Mouse (Mus musculus) urinary bladder, postnatal 4 days (tissue): ENCODE results near the gene Prr36.
"Not testable (repeated sequence)": the region's sequence is repeated elsewhere in the genome, so short reads cannot be mapped to it uniquely, and the experiment has no call there.

Experiments
- DNase-seq, 2 experiments: peaks; one replicate each; pipeline ENCODE4 v3.0.0; 2021 to 2022; ENCODE audit warnings: low spot score in 2 of 2

The Prr36 gene

GRCm38 (mm10) chr8:4216791-4217621 lies at the start of gene Prr36:
Gene Prr36 (minus strand): TSS chr8:4217459.
- no peak for DNase-seq

DNA sequence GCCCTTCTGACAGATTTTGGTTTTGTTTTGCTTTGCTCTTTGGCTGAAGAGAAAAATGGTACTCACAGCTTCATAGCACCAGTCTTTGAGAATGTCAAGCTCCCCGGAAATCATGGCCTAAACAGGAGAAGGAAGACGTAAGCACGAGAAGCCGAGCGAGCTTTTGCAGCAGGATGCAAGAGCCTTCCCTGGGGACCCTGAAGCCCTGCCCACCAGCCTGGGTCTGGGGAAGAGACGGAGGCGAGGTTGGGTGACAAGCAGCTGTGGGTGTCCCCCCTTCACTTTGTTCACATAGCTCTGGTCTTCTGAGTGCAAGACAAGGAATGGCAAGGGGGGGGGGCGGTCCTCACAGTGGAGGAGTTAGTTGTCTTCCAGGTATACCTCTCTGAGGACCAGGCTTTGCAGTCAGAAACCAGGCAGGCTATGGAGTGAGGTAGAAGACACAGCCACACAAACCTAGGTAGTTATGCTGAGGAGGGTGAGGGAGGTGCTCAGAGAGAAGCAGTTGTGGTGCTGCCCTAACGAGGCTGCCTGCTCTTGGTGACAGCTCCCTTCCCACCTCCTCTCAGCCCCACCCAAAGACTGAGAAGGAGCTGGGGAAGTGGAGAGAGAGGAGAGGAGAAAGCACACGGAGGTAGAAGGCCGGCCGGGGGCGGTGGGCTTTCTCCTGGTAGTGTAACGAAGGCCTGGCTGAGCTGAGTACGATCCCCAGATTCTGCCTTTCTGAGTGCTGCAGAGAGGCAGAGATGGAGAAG lies 48.1 kb upstream of the Prr36 start:
- no peak for DNase-seq

DNA sequence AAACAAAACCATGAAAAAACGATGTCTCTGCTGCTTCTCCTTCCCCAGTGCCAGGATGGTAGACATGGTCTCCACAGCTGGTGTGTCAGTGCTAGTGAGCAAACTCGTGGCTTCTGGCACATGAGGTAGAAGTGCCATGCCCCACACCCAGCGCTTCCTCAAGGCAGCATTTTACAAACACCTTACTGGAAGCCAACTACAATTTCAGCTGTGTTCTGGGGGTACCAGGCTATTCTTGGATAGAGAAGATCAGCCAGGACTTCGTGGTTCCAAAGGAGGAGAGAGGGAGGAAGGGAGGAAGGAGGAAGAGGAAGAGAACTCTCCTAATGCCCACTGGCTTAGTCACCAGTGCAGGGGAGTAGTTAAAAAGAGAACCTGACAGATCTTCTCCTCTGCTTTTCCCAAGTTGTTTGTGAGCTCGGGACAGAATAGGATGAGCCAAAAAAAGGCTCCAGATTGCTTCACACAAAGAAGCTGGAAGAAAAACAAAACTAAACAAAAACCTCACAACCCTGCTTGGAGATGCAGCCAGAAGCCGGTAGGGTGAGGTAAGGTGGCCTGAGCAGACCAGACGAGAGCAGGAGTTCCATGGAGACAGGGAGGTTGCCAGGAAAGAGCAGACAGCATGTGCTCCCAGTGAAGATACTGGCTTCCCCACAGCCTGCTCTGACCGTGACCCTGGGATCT lies 46.0 kb upstream of the Prr36 start:
- no peak for DNase-seq

DNA sequence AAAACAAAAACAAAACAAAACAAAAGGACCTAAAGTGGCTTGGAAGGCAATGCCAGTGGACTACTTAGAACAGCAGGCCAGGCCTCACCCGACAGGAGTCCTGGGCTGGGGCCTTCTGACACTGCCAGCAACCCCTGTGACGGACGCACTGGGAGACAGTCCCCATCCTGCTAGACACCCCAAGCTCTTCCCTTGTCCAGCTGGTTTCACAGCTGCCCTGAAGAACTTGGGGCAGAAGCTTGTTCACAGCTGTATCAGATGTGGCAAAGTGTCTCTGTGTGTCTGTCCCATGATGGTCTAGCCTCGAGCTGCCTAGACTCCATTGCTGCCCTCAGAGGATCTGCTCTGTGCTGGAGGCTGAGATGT lies 42.5 kb upstream of the Prr36 start:
- DNase-seq, result no peak

DNA sequence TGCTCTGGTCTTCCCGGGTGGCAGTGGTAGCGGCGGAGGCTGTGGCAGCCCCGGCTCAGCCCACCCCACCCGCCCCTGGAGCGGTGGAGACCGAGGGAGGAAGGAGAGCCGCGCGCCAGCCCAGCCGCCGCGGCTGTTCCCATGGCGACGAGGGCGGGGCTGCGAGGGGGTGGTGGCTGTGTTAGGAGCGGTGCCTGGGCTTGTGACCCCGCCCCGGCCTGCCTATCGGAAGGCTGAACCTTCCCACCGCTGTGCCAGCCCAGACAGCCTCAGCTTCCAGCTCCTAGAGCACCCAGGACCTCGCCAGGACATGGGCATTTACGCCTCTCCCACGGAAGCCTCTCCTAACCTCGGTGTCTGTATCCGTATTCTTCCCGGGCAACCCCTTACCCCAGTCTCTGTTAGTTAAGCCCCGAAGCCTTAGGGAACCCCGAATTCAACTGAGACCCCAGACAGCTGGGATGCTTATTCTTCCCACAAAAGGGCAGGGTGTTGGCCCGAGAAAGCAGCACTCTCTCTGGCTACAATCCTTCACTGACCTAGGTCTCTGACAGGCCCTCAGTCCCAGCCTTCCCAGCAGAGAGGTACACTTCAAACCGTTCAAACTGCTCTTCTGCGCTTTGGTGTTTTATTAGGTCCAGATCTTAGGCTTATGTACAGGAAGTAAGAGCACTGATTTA lies 42.0 kb upstream of the Prr36 start, which contains the start of gene Ctxn1:
Ctxn1 (minus strand) TSS at position 150 of the 680 bp plus-strand sequence.
- DNase-seq, result peak; percentile 91 to 98

GRCm38 (mm10) chr8:4258678-4259077 lies 41.4 kb upstream of the Prr36 start:
- no peak for DNase-seq

DNA sequence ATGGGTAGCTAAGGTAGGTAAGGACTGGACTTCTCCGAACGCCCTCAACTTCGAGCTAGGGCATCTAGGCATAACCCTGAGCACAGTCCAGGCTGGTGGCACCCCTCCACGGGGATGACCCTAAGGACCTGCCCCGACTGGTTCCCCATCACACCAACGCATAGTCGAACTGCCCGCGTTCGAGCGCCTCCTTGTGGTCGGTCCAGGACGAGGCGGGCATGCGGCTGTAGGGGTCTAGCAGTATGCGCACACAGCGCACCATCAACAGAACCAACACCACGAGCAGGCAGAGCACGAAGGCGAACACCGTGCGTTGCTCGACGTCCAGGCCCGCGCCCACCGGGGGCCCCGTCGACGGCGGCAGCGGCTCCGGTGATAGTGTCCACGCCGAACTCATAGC lies 41.0 kb upstream of the Prr36 start:
- DNase-seq, result peak; percentile 70 to 86

DNA sequence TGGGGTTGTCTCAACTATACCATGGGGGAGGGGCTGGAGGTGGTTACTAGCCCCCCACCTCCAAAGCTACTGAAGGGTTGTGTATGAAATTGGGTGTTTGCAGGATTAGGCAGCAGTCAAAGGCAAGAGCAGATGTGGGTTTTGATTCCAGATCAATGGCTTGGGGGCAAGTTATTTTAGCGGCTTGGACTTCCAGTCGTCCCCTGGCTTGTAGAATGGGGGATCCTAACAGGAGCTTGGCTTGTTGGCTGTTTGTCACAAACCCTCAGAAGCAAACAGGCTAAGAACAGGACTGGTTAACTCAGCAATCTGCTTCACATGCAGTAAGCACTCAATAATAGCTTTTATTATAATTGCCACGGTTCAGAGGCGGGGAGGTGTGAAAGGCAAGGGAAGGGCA lies 40.1 kb upstream of the Prr36 start:
- no peak for DNase-seq

DNA sequence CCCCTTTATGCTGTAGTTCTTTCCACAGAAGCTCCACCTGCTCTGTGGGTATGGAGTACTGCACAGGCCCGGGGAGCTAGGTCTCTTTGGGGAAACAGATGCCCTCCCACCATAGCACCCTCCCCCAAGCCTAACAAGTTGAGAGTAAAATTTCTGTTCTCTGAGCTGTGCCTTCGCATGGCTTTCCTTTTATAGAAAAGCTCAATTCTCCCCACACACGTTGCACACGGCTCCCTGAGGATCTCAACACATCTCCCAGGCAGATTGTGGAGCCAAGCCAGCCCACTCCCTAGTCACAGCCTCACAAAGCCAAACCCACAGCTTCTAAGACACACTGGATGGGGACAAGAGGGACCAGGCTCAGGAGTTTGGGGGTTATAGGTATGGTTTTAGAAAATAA lies 39.7 kb upstream of the Prr36 start:
- DNase-seq, result no peak

DNA sequence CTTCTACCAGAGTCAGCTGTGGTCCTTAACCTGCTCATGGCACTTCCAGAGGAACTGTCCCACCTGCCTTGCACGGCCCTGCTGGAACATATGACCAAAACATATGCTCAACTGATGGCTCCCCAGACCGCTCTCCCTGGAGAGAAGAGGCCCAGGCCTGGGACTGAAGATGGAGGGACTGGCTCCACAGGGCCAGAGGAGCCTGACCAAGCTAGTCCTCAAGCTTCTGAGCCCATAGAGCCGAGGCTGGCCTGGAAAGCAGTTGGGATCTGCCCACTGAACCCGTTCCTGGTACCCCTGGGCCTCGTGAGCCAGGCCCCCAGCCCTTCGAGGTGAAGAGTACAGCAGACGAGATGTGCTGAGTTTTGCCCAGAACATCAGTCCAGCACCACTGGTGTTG lies 38.2 kb upstream of the Prr36 start:
- not testable (repeated sequence) for DNase-seq

DNA sequence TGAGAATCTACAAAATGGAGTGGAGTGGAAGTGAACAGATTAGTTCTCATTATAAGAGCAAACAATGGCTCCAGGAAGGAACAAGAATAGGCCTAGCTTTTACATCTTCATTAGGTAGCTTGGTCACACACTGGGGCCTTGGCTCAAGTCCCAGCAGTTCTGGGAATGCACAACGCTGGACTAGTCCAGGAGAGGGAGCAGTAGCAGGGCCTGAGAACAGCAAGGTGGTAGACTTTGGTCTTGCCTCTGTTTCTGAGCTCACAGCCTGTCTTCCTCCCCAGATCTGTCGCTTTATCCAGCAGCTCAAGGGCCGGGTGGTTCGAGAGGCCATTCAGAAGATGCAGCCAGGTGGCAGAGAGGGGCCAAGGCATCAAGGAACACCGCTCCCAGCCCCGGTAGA lies 36.7 kb upstream of the Prr36 start:
- no peak for DNase-seq

DNA sequence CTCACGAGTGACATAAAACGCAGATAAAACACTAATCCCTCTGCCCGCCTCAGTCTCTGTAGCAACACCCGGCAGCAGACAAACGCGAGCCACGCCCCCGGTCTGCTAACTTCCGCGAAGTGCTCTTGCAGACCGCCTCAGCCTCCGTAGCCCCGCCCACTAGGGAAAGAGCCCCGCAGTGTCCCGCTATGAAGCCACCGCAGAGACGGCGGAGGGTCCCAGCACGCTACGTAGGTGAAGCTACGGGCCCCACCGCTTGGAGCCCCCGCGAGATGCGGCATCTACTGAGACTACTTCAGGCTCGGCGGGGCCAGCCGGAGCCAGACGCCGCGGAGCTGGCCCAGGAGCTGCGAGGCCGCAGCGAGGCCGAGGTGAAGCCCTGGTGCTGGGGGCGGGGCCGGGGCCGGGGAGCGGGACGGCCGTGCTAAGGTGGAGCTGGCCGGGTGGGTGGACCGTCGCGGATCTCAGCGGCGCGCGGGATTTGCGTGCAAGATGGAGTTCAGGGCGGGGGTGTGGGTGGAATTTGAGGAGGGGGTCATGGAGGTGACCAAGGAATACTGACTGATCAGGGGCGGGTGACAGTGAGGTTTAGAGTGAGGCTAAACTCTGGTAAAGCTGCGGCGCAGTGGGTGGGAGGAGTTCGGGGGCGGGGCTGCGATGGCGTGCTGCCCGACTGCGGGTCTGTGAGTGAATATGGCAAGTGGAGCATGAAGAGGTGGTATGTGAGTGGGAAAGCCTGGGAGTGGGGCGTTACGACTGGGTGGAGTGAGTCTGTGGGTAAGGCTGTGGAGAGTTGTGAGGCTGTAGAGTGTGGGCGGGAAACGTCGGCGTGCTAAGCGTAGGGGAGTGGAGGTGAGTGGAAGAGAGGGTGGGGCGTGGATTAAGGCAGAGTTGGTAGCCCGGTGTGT lies 35.9 kb upstream of the Prr36 start, which contains the start of gene Snapc2:
Snapc2 (plus strand) TSS at position 147 of the 908 bp plus-strand sequence.
- peak; percentile 92 to 97 for DNase-seq

DNA sequence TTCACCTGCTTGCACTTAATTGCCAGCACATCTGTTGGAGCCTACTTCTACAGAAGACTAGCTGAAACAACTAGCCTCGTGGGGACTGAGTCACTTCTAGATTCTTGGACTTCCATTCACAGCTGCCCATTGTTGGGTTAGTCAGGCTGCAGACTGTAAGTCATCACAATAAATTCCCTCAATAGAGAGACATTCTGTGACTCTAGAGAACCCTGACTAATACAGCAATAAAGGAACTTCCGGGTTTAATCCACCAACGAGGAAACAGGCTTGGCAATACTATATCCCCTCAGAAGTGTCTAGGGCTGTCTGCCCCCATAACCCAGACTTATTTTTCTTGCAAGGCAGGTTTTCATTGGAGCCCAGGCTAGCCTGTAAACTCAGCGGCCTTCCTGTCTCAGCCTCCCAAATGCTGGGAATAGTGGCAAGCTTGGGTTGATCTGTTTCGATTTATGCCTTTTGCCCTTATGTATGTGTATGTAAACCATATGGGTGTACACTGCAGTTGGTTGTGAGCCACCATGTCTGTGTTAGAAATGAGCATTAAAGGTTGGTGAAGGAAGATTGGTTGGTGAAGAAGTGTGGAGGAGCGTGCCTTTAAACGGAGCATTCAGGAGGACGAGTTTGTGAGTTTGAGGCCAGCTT lies 35.0 kb upstream of the Prr36 start:
- DNase-seq, result no peak

GRCm38 (mm10) chr8:4250306-4250970 lies 33.2 kb upstream of the Prr36 start:
- DNase-seq, result peak; percentile 75 to 89

DNA sequence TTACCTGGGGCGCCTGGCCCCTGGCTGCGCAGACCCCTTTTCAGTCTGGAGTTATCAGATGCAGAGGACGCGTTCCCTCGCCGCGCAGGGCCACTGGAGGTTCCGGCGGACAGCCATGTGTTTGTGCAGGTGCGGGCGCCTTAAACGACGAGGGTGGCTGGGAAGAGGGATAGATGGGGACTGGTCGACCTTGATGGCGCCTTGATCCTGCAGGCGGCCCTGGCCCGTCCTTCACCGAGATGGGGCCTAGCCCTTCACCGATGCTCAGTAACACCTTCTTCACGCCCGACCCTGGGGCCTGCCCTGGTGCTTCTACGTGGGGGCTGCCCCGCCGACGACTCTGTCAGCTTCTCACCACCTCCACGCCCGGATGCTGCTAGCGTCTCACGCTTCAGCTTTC lies 32.0 kb upstream of the Prr36 start:
- DNase-seq, result peak in 1 of 2 experiments; percentile 66

DNA sequence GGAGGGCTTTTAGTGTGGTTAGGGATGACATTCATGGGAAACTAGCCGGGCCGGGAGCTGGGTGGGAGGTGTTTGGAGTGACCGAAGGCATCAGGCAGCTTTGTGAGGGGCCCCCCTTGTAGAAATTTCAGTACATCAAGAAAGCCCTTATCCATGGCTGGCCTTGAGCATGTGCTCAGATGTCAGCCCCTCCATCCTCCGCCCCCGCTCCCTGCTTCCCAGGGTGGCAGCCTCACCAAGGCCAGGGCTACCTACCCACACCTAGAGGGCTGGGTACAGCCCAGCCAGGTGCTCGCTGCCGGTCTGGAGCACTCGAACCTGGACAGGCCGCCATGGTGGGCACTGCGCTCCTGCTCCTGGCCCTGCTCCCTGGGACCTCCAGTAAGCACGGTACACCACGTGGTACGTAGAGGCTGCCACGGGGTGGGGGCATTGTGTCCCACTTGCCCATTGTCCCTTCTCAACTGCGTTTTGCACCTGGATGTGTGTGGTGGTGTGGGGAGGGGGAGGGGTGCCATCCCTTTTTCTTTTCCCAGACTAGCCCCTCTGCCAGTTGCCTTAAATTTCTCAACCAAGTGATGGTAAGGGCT lies 30.8 kb upstream of the Prr36 start, which contains the start of gene Tgfbr3l:
Tgfbr3l (plus strand) TSS at position 264 of the 590 bp plus-strand sequence.
- DNase-seq, result no peak

DNA sequence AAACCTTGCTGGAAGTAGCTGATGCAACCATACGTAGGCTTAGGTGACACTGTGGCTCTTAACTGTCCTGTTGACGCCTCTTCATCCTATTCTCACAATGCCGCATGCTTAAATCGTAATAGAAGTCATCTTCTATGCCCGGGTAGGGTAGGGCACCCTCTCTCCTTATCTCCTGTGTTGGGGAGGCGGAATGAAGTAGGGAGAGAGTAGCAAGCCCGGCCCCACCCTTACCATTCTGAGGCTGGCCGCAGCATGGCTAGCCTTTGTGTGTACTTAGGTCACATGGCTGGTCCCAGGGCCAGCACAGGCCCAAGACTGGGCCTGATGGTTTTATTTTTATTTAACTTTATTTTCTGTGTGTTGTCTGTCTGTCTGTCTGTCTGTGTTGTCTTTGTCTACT lies 30.0 kb upstream of the Prr36 start:
- no peak for DNase-seq

DNA sequence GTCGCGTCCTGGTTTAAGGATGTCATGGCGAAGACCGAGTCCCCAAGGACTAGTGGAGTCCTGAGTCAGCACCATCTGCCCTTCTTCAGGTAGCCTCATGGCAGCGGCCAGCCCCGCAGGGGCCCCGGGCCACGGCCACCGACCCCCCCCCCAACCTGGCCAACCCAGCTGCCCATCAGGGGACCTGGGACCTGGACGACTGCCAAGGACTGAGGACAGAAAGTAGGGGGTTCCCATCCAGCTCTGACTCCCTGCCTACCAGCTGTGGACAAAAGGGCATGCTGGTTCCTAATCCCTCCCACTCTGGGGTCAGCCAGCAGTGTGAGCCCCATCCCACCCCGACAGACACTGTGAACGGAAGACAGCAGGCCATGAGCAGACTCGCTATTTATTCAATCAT lies 28.5 kb upstream of the Prr36 start:
- no peak for DNase-seq

DNA sequence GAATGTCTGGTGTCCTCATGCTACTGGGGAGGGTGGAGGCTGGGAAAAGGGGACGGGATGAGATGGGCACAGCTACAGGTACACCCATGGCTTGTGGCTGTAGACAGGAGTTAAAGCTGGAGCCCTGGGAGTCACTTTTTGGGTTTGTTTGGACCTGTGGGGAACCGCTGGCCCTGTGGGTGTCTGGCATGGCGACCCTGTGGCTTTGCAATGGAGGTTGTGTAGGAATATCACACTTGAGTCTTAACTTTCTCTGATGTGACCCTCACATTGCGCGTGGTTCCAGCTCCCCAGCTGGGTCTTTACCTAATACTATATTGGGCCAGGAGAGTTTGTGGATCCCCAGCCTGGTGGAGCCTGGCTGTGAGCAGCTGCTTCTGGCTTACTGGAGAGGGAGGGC lies 27.8 kb upstream of the Prr36 start:
- no peak for DNase-seq
